Mouse (Mus musculus): ENCODE data around the gene Gm20715. TPM values are rescaled to one million over a fixed set of nuclear protein-coding genes. Genes with fewer than 3 reads are reported as not detected.
"Not testable (repeated sequence)": the region's sequence is repeated elsewhere in the genome, so short reads cannot be mapped to it uniquely, and the experiment has no call there.

The Gm20715 gene
- not detected for total RNA-seq (2021)

- intact Hi-C loops (cut with DNase I): loop anchor here (1.0 to 10.0 kb wide), 3 partner anchors 27 to 265 kb away; partner anchors contain the start of genes Zfp28 and Zfp78
- DNase-seq: peak; percentile 93 to 95
Measured at GRCm38 (mm10) chr7:6410043-6410442, at the start of gene Gm20715. TSS of gene Gm20715 (plus strand) at chr7:6410277.

DNA sequence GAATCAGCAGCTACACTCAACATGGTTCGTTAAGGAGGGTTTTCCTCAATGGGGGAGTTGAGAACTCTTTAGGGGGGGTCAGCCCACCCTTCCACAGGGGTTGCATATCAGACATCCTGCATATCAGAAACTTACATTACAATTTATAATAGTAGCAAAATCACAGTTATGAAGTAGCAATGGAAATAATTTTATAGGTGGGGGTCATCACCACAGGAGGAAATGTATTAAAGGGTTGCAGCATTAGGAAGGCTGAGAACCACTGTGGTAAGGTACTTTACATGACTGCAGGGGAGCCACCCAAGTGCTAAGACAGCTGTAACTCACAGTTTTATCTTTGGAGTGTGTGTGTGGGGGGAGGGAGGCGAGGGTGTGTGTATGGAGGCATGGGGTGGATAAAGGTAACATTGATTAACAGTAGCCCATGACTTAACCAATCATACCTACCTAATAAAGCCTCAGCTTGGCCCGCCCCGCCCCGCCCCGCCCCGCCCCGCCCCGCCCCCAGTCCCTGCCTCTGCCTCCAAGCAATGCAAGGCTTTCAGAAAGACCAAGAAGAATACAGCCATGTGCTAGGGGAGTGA is 49.5 kb upstream of the Gm20715 start:
- no peak for DNase-seq

DNA sequence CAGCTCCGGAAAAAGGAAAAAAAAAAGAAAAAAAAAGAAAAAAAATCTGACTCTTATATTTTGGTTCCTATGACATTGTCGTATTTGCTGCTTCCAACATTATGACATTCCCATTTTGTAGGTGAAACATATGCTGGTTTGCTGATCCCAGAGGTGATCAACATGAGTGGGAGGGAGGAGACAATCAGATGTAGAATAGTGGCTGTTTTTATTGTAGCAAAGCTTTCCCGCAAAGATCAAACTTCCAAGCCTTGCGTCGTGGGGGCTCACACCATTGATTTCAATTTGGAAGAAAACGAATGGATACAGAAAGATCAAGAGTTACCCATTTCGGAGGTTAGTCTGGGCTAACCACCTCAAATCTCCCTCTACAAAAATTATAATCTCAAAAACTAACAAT is 48.3 kb upstream of the Gm20715 start:
- intact Hi-C loops (cut with DNase I): loop anchor here (5.0 kb wide), 2 partner anchors 366 to 916 kb away; partner anchors contain the start of gene Gm45844
- DNase-seq: no peak

More for the DNA sequence above, 49.5 kb upstream of the Gm20715 start:
- intact Hi-C loops (cut with DNase I): loop anchor here (5.0 kb wide), 2 partner anchors 367 to 917 kb away; partner anchors contain the start of gene Gm45844

GRCm38 (mm10) chr7:6362268-6363046 is 47.6 kb upstream of the Gm20715 start:
- DNase-seq: peak; percentile 95 to 97
- intact Hi-C loops (cut with DNase I): loop anchor here (1.0 to 5.0 kb wide), 4 partner anchors 21 to 915 kb away; partner anchors contain the start of genes Gm20715, Gm45844 and Zfp28

- DNase-seq: peak in 1 of 2 experiments; percentile 90
- intact Hi-C loops (cut with DNase I): loop anchor here (1.0 to 5.0 kb wide), 4 partner anchors 20 to 914 kb away; partner anchors contain the start of genes Gm20715, Gm45844 and Zfp28
Measured at GRCm38 (mm10) chr7:6363047-6363488, 47.0 kb upstream of the Gm20715 start, which contains the start of gene Zfp78. TSS of gene Zfp78 (plus strand) at chr7:6363280.

DNA sequence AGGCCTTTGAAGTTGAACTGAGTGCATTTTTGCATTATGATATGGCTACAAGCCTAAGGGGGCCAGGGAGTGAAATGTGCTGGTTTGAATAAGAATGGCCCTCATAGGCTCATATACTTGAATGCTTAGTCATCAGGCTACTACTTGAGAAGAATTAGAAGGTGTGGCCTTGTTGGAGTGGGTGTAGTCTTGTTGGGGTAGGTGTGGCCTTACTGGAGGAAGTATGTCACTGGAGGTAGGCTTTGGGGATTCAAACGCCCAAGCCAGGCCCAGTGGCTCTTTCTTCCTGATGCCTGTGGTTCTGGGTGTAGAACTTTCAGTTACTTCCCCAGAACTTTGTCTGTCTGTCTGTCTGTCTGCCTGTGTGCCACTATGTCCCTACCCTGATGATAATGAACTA is 45.3 kb upstream of the Gm20715 start:
- intact Hi-C loops (cut with DNase I): loop anchor here (5.0 kb wide), 2 partner anchors 363 to 913 kb away; partner anchors contain the start of gene Gm45844
- no peak for DNase-seq

GRCm38 (mm10) chr7:6367185-6367584 is 42.9 kb upstream of the Gm20715 start:
- intact Hi-C loops (cut with DNase I): no loop called here
- DNase-seq: no peak

- intact Hi-C loops (cut with DNase I); DNase-seq: not testable (repeated sequence)
Measured at GRCm38 (mm10) chr7:6368146-6368545, 41.9 kb upstream of the Gm20715 start.

DNA sequence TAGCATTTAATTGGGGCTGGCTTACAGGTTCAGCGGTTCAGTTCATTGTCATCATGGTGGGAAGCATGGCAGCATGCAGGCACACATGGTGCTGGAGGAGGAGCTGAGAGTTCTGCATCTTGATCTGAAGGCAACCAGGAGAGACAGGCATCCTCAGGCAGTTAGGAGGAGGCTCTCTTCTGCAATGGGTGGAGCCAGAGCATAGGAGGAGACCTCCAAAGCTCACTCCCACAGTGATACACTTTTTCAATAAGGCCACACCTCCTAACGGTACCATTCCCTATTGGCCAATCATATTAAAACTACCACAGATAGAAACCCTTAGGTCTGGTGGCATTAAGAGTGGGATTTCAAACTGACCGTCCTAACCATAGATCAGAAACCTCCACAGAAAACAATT is 40.6 kb upstream of the Gm20715 start:
- intact Hi-C loops (cut with DNase I): no loop called here

GRCm38 (mm10) chr7:6372993-6373392 is 37.1 kb upstream of the Gm20715 start:
- DNase-seq: no peak
- intact Hi-C loops (cut with DNase I): no loop called here

More for the DNA sequence above, 40.6 kb upstream of the Gm20715 start:
- DNase-seq: no peak

GRCm38 (mm10) chr7:6378441-6378840 is 31.6 kb upstream of the Gm20715 start:
- intact Hi-C loops (cut with DNase I): no loop called here
- DNase-seq: no peak

DNA sequence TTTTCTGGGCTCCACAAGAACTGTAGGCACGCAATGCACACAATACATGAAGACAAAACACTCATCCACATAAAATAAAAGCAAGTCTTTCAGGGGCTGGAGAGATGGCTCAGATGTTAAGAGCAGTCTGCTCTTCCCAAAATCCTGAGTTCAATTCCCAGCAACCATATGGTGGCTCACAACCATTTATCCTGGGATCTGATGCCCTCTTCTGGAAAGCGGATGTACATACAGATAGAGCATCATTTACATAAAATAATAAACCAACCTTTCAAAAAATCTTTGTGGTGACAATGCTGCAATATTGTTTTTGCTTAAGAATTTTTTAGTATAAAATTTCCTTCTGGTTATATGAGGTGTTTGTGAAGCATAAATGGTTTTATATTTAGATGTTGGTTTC is 28.6 kb upstream of the Gm20715 start:
- intact Hi-C loops (cut with DNase I): loop anchor here (10.0 kb wide), 1 partner anchor 207 kb away; the partner anchor contains the start of gene Zfp444
- no peak for DNase-seq

- intact Hi-C loops (cut with DNase I): loop anchor here (1.0 to 10.0 kb wide), 4 partner anchors 16 to 208 kb away; partner anchors contain the start of genes Gm20715, Smim17, Zfp444 and Zfp78
- peak; percentile 90 to 92 for DNase-seq
Measured at GRCm38 (mm10) chr7:6383044-6383455, 27.0 kb upstream of the Gm20715 start, which contains the start of gene Zfp28. TSS of gene Zfp28 (plus strand) at chr7:6383295.

DNA sequence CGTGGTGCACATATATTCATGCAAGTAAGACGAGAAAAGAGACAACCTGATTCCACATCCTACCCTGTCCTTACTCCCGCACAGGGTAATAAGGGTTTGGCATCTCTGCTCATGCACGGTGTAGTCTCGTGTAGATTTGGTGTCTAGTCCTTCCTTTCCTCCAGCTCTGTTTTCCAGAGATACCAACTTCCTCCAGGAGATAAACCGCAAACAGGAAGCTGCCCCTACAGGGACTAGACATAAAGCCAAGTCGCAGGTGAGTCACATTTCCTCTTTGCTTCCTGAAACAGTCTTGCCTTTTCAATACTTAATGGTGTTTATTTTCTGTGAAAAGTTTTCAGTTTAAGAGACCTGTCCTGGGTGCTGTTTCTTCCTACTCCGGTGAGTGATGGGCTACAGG is 26.1 kb upstream of the Gm20715 start:
- no peak for DNase-seq
- intact Hi-C loops (cut with DNase I): loop anchor here (10.0 kb wide), 1 partner anchor 209 kb away; the partner anchor contains the start of gene Zfp444

GRCm38 (mm10) chr7:6386995-6387394 is 23.1 kb upstream of the Gm20715 start:
- peak; percentile 10 to 20 for DNase-seq
- intact Hi-C loops (cut with DNase I): loop anchor here (10.0 kb wide), 1 partner anchor 212 kb away; the partner anchor contains the start of gene Zfp444

GRCm38 (mm10) chr7:6388971-6389370 is 21.1 kb upstream of the Gm20715 start:
- no peak for DNase-seq
- intact Hi-C loops (cut with DNase I): loop anchor here (10.0 kb wide), 1 partner anchor 214 kb away; the partner anchor contains the start of gene Zfp444

DNA sequence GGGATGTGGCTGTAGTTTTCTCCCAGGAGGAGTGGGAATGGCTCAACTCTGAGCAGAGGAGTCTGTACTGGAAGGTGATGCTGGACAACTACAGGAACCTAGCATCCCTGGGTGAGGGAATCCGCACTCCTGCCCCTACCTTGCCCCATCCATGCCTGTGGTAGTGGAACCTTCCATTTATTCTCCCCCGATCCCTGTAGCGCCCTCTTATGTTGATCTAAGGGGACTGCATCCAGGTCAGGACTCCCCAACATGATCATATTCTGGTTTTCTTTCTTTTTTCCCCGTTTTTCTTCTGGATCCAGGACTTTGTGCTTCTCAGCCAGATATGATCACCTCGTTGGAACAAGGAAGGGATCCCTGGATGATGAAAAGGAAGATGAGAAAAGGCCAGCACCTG is 20.6 kb upstream of the Gm20715 start:
- intact Hi-C loops (cut with DNase I): loop anchor here (10.0 kb wide), 1 partner anchor 215 kb away; the partner anchor contains the start of gene Zfp444

DNA sequence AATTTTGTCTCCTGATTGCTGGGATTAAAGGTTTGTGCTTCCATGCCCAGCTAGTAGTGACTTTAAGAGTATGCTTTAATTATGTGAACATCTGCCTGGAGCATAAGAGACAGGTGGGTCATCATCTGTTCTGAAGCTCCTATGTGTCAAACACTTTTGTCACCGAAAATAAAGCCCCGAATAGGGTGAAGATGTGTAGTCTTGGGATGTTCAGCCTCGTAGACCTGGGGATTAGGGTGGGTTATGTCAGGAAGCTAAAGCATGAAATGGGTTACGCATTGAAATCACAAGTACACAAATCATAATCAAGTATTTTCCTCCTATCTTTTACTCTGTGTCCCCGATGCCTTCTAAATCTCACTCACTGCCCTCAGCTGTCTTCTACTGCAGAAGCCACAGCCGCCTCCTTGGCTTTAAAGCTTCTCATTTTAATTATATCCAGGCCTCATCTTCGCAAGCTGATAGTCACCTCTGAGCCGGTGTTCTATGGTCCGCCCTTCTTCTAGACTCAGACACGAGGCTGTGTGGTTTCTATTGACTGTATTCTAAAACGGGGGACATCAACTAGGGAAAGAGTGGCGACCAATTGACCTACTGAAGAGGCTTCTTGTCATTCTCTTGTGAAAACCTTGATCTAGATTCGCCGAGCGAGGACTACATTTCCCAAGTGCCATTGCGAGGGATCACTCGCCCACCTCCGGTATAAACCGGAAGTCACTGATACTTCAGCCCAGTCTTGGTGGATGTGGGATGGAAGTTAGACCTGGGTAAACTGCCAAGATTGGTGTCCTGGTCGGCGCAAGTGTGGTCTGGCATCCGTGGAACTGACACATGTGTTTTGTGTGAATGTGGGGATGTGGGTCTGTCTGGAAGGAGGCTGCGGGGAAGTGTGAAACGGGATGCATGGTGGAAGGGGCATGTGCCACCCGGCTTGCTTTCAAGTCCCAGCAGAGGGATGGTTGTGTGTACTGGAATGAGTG is 11.8 kb upstream of the Gm20715 start, which contains the start of gene Smim17:
Smim17 (plus strand) TSS at position 720 of the 980 bp plus-strand sequence.
- DNase-seq: peak; percentile 27 to 34
- intact Hi-C loops (cut with DNase I): loop anchor here (2.0 kb wide), 1 partner anchor 15 kb away; the partner anchor contains the start of gene Zfp28

More for the DNA sequence above, 20.6 kb upstream of the Gm20715 start:
- no peak for DNase-seq
